Mouse (Mus musculus) intestine, embryonic 15.5 days (tissue): ENCODE measurements around the gene Lrrn3. TPM values are rescaled to one million over a fixed set of nuclear protein-coding genes. Genes with fewer than 3 reads are reported as not detected.
A peak's percentile ranks its signal among the peaks of the same experiment; 100 is the strongest.

Experiments used
- ATAC-seq: fragments of 200-750 bp; cut with Nextera tagmentation; 2 replicates; pipeline ENCODE4 v1.8.0; 2017; ENCODE audit warnings: moderate TSS enrichment, moderate library complexity
- H3K27ac ChIP-seq: fragments of 300-500 bp; sonication (generic); 2 replicates; pipeline ENCODE4 v1.5.1; 2015; ENCODE audit warnings: mild to moderate bottlenecking, inconsistent platforms
- H3K27me3 ChIP-seq: fragments of 300-500 bp; sonication (generic); replicated peaks from 2 replicates; pipeline ENCODE4 v1.6.1; 2015; ENCODE audit warnings: inconsistent platforms
- H3K36me3 ChIP-seq: fragments of 300-500 bp; sonication (generic); 2 replicates; pipeline ENCODE4 v1.6.1; 2015; ENCODE audit warnings: inconsistent platforms
- H3K4me1 ChIP-seq: fragments of 300-500 bp; sonication (generic); replicated peaks from 2 replicates; pipeline ENCODE4 v1.6.1; 2015; ENCODE audit warnings: inconsistent platforms
- H3K4me2 ChIP-seq: fragments of 300-500 bp; sonication (generic); replicated peaks from 2 replicates; pipeline ENCODE4 v1.6.1; 2015; ENCODE audit warnings: mild to moderate bottlenecking, inconsistent platforms
- H3K4me3 ChIP-seq: fragments of 300-500 bp; sonication (generic); replicated peaks from 2 replicates; pipeline ENCODE4 v1.5.1; 2015; ENCODE audit warnings: inconsistent platforms
- H3K9ac ChIP-seq: fragments of 300-500 bp; sonication (generic); 2 replicates; pipeline ENCODE4 v1.6.1; 2015; ENCODE audit warnings: inconsistent platforms
- H3K9me3 ChIP-seq: fragments of 300-500 bp; sonication (generic); 2 replicates; pipeline ENCODE4 v1.6.1; 2016; ENCODE audit warnings: inconsistent platforms
- WGBS: fragments of 180-500 bp; shearing (Covaris S2); methylation state at CpG from one replicate; pipeline ENCODE4 v1.1.7; 2015; 5-methylcytosine and 5-hydroxymethylcytosine counted together
- polyA plus RNA-seq: library from polyadenylated mRNA; unstranded; fragments of >200 nt; fragmentation: Nextera tagmentation; extraction: Ambion mirVana; gene quantifications from 2 replicates; pipeline ENCODE4 v1.2.1, GENCODE M21; 2015

Lrrn3 gene
- polyA plus RNA-seq, 1 experiment from 2014 or later: 9.6 TPM

DNA sequence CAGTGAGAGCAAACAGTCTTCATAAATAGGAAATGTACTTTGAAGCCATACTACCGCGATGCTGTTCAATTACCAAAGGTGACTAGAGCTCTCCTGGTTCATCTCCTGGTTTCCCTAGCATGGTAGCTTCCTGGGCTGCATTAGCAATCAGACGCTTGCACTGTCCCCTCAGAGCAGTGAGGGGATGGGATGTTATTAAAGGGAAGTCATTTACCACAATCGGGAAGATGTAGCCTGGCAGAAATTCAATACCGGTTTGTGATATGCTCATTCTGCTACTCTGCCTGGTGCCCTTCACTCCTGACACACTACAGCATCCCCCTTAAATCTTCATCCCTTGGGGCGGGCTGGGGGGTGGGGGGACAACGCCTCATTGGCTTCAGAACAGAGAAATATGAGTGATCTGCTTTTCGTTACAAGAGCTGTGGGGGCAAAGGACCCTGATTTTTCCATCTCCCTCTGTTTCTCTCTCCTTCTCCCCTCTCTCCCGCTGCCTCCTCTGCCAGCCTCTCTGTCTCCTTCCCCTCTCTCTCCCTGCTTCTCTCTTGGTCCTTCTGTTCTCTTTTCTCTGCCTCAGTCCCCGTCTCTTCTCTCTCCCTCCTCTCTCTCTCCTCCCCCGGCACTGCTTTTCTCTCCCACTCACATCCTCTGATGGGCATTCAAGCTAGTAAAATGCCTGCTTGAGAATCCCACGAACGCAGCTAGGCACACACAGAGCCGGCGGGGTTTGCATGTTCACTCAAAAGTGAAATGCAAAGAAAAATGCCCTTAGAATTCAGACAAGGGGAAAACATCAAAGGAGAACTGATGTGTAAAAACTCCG lies 1.3 kb downstream of the Lrrn3 start:
- Histone ChIP-seq H3K4me2 (peak overlapping the region; percentile 59), H3K27me3 (no peaks in the 10 kb centered on the region), H3K4me1 (no peaks in the 10 kb centered on the region), H3K36me3 (no peaks in the 10 kb centered on the region), H3K9ac (0 out of 2 replicates have a peak overlapping the region, but pooled peaks have one; percentile 0), H3K27ac (no peak overlapping the region), H3K9me3 (no peaks in the 10 kb centered on the region), H3K4me3 (peak overlapping the region; percentile 26)
- no peak for ATAC-seq
- 26% methylated on average over 16 of the region's 16 CpGs for WGBS

DNA sequence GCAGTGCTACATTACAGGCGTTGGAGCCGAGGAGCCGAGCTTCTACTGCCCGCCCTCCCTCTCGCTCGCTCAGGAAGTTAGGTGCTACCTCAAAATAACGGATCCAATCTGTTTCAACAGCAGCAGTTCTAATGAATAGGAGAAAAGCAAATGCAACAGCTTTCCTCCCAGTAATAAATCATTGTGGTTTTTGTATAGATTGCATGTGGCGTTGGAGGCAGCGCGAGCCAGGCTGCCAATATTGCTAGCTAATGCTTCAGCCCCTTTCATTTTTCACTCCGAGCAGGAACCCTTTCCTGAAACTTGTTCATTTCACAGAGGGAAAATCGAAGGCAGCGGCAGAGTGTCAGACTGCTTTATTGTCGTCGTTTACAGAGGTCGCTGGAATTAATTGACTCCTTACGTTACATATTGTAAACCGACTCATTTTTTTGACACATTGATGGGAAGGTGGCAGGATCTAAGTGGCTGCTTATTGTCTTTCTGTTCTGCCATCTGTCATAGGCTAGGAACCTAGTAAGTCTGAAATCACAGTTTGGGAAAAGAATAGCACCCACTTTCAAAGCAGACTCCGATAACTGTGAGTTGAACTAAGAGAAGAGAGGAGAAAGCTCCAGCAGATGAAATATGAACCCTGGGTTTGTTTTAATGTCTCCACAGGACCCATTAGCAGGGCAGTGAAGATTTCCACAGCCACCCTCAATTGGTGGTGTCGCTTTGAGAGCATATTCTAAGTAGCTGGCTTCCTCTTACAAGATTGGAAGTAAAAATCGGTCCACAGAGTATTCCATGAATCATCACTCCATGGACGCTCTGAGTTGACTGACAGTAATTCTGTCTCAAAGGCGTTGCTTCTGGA lies 2.4 kb downstream of the Lrrn3 start:
- Histone ChIP-seq H3K4me2 (peak overlapping the region; percentile 59), H3K9ac (peak overlapping the region; percentile 6; the same call in 1 of the 2 replicates), H3K4me3 (peak overlapping the region; percentile 26), H3K4me1 (no peaks in the 10 kb centered on the region), H3K27ac (no peak overlapping the region), H3K27me3 (no peaks in the 10 kb centered on the region), H3K9me3 (no peaks in the 10 kb centered on the region), H3K36me3 (no peaks in the 10 kb centered on the region)
- WGBS: 32% methylated on average over 23 of the region's 23 CpGs
- ATAC-seq: no peak

DNA sequence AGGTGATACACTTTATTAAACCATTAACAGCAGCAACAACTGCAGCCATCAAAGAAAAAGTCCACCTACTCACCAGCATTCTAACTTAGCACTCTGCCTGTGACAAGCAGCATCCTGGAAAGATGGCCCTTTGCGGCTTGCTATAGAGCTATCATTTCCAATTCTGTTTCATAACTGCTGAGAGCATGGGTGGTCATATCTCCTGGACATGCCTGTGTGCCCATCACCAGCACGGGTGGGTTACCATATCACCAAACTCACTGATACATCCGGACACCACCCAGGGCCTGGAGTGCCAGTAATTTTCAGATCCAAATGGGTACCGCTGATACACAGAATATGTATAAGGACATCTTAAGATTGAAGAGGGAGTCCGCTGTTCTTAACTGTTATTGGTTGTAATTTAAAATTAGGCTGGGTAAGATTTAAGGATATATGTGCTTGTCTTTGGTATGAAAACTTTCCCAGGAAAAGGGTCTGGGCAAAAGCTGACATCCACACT lies 3.1 kb downstream of the Lrrn3 start:
- H3K4me1 ChIP-seq: no peaks in the 10 kb centered on the region
- H3K4me2 ChIP-seq: peak overlapping the region; percentile 59
- peak overlapping the region; percentile 26 for H3K4me3 ChIP-seq
- H3K27ac ChIP-seq: no peak overlapping the region
- no peak for ATAC-seq
- no peaks in the 10 kb centered on the region for H3K9me3 ChIP-seq
- H3K36me3 ChIP-seq: no peaks in the 10 kb centered on the region
- 74% methylated on average over 5 of the region's 5 CpGs for WGBS
- no peaks in the 10 kb centered on the region for H3K27me3 ChIP-seq
- no peak overlapping the region for H3K9ac ChIP-seq

DNA sequence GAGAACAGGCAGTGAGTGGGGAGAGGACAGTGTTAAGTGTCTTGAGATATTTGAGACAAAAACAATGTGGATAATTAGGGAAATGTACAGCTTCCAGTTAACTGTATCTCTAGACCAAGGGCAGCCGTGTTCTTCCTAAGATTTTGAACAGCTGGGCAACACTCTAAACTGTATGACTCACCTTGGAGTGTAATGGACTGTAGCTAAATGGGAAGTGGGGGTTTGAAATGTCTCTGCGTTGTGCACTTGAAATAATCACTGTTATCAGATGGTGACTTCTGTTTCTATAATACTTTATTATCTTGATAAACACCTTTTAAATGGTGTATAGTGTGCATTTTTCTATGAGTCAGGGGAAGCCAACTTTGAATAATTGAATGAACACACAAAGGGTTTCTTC lies 4.7 kb downstream of the Lrrn3 start:
- ATAC-seq: no peak
- Histone ChIP-seq H3K9ac (no peak overlapping the region), H3K4me2 (no peak overlapping the region), H3K27me3 (no peaks in the 10 kb centered on the region), H3K4me1 (no peaks in the 10 kb centered on the region), H3K36me3 (no peaks in the 10 kb centered on the region), H3K4me3 (no peak overlapping the region), H3K9me3 (no peaks in the 10 kb centered on the region), H3K27ac (no peak overlapping the region)
- WGBS: 64% methylated on average over 2 of the region's 2 CpGs

DNA sequence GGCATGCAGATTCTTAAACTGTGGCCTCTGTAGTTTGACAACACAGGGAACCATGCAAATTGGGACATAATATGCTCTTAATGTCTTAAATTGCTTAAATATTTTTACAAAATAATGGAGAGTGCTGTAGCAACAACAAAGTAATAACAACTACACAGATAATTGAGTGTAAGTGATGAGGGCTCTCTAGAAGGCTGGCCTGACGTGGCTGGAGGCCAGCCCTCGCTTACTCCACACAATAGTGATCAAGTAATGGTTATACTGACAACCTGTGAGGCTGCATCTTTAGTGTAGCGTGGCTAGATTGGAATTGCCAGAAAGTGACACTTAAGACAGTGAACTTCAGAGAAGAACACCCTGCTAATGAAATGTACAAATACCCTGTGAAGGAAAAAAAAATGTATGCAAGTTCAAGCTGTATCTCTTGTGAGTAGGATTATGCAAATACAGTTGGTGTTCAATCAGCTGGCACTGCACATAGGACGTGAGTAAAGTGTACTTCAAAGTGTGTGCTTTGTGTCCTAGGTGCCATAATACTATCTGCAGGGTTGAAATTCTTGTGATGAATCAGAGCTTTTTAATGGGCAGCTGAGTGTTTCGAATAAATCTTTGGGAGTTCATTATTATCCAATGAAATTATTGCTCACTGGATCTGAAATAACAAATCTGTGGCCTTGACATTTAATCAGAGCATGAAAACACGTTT lies 17.0 kb downstream of the Lrrn3 start:
- Histone ChIP-seq H3K27ac (no peak overlapping the region), H3K9me3 (no peaks in the 10 kb centered on the region), H3K36me3 (no peaks in the 10 kb centered on the region), H3K4me1 (no peaks in the 10 kb centered on the region), H3K27me3 (no peaks in the 10 kb centered on the region), H3K4me2 (no peak overlapping the region), H3K9ac (no peak overlapping the region), H3K4me3 (no peak overlapping the region)
- WGBS: 71% methylated on average over 6 of the region's 6 CpGs
- ATAC-seq: no peak

DNA sequence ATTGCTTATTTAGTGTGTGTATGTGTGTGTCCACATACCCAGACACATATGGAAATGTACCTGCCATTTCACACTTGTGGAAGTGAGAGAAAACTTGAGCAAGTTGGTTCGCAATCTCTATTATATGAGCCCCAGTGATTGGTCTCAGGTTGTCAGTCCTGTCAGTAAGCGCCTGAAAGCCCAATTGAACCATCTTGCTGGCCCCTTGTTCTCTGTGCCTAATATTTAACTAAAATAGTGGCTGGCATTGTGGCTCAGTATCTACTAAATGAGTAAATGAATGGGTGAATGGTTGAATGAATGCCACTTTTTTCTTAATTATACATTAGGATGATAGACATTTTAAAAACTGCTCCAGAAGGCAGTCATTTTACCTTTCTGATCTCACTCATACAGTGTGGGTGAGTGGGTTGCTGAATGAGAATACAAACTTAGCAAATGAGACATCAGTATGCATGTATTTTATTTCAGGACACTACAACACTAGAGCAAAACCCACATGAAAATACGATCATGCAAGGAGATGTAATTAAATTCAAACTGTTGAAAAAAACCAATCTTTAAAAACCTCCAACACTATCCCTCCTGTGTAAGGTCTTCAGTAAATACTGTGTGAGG lies 17.7 kb downstream of the Lrrn3 start:
- Histone ChIP-seq H3K27me3 (no peaks in the 10 kb centered on the region), H3K27ac (no peak overlapping the region), H3K36me3 (no peaks in the 10 kb centered on the region), H3K9me3 (no peaks in the 10 kb centered on the region), H3K4me2 (no peak overlapping the region), H3K4me1 (no peaks in the 10 kb centered on the region), H3K9ac (no peak overlapping the region), H3K4me3 (no peak overlapping the region)
- WGBS: 92% methylated on average over 3 of the region's 3 CpGs
- no peak for ATAC-seq

DNA sequence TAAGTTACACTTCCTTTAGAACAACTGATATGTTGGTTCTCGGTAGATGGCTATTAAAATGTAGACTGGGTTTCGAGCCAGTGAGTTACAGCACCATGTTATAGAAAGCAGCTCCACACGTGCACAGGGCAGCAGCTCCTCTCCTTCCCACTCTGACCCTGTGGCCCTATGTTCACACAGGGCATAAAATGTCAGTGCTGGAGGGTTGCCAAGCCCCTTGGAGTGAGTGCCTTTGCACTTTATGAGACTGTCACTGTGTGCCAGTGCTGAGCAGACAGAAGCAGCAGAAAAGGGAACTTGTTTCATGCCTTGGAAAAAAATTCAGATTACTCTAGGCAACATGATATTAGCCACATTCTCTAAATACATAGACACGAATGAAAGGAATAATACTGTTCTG lies 47.8 kb downstream of the Lrrn3 start:
- Histone ChIP-seq H3K4me2 (no peak overlapping the region), H3K27ac (no peak overlapping the region), H3K4me1 (no peaks in the 10 kb centered on the region), H3K4me3 (no peak overlapping the region), H3K27me3 (no peaks in the 10 kb centered on the region), H3K9me3 (no peaks in the 10 kb centered on the region), H3K36me3 (no peaks in the 10 kb centered on the region), H3K9ac (no peak overlapping the region)
- ATAC-seq: no peak
- WGBS: 49% methylated on average over 4 of the region's 4 CpGs

DNA sequence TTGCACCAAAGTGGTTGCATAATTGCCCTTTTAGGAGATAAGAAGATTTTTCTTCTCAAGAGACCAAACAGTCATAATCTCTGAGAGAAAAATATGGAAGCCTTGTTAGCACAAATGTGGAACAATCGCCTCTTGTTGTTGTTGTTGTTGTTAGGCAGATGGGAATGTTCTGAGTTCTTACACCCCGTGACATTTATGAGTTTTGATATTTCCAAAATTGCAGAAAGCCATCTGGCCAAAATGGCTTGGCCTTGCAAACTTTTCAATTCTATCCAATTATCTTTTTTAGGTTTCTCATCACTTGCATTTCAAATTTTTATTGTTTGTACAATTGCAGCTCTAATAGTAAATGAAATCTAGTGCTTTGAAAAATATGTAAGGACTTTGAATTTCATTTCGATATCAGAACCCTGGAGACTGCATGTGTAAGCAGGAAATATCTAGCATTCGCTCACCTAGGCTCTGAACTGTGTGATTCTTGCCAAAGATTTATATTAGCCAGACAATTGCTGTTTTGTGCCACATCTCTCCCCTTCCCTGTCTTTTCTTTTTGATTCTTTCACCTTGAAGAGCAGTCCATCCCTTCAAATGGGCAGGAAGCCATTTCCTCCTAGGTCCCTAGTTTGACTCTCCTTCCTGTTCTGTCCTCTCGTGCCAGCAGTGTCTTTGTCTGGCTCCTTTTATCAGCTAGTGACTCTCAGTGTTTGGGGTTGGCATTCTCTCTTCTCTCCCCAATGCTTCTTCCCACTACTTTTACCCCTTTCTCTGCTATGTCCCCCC lies 49.8 kb downstream of the Lrrn3 start:
- 80% methylated on average over 5 of the region's 5 CpGs for WGBS
- Histone ChIP-seq H3K36me3 (no peaks in the 10 kb centered on the region), H3K4me1 (no peaks in the 10 kb centered on the region), H3K9me3 (no peaks in the 10 kb centered on the region), H3K27me3 (no peaks in the 10 kb centered on the region), H3K4me2 (no peak overlapping the region), H3K4me3 (no peak overlapping the region), H3K9ac (no peak overlapping the region), H3K27ac (no peak overlapping the region)
- ATAC-seq: no peak

DNA sequence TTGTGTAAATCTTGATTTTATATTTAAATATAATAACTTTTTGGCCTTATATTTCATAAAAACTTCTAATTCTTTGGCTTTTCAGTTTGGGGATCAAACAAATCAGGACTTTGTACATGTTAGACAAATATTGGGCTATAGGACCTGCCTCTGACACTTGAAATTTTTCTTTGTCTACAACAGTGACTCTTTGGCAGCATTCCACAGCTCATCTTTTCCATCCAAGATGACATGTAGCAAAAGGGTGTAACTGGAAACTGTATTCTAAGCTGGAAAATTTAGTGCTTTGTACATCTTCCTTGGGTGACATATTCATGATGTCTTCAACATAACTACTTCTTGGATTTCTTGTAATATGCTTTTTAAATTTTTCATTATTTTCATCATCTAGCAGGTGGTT lies 57.4 kb downstream of the Lrrn3 start:
- Histone ChIP-seq H3K9me3 (no peaks in the 10 kb centered on the region), H3K36me3 (no peaks in the 10 kb centered on the region), H3K4me2 (no peak overlapping the region), H3K4me1 (no peaks in the 10 kb centered on the region), H3K4me3 (no peak overlapping the region), H3K27me3 (no peaks in the 10 kb centered on the region), H3K9ac (no peak overlapping the region), H3K27ac (no peak overlapping the region)
- no peak for ATAC-seq

DNA sequence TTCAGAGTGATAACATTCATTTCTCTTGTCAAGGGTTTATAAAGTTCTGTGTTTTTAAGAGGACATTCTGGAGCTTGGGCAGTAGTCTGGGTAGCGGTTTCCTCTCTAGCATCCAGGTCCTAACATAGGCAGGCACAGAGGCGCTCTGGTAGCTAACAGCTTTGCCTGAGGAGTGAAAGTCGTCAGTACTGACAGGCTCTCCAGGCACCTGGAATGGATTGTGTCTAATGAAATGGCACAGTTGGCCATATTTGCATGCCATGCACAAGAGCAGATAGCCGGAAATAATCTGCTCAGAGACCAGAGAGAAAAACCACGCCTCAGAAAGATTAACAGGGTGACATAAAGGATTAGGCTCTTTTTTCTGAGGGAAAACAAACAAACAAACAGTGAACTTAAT lies 58.8 kb downstream of the Lrrn3 start:
- H3K36me3 ChIP-seq: no peaks in the 10 kb centered on the region
- H3K4me3 ChIP-seq: no peak overlapping the region
- H3K9me3 ChIP-seq: no peaks in the 10 kb centered on the region
- 75% methylated on average over 5 of the region's 5 CpGs for WGBS
- ATAC-seq: no peak
- H3K4me1 ChIP-seq: no peaks in the 10 kb centered on the region
- H3K9ac ChIP-seq: no peak overlapping the region
- H3K4me2 ChIP-seq: no peak overlapping the region
- no peak overlapping the region for H3K27ac ChIP-seq
- H3K27me3 ChIP-seq: no peaks in the 10 kb centered on the region

DNA sequence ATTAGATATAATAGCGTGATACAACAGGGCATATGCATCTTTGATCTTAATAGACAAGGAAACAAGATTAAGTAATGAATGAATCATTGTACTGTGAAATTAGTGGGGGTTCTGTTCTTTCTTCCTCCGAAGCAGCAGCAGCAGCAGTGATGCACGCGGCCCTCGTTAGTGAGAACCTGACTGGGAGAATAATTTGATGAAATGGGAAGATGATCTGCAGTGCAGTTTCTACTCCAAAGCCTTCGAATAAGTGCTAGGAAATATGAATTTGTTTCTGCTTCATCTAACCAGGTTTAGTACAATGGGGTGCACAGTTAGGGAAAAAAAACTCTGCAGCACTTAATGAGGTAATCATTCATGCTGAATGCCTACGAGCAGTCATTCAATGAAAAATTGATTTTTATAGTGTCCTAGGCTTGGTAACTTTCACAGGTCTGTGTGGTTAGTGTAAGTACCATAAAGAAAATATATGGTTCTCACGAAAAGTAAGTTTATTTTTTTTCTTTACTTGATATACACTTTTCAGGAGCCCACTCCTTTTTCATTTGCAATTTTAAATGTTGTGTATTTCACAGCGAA lies 61.0 kb downstream of the Lrrn3 start:
- no peaks in the 10 kb centered on the region for H3K4me1 ChIP-seq
- no peaks in the 10 kb centered on the region for H3K36me3 ChIP-seq
- H3K9me3 ChIP-seq: no peaks in the 10 kb centered on the region
- no peak overlapping the region for H3K9ac ChIP-seq
- WGBS: 72% methylated on average over 9 of the region's 9 CpGs
- H3K27me3 ChIP-seq: no peaks in the 10 kb centered on the region
- no peak for ATAC-seq
- H3K4me3 ChIP-seq: no peak overlapping the region
- H3K27ac ChIP-seq: no peak overlapping the region
- H3K4me2 ChIP-seq: no peak overlapping the region
